Mouse (Mus musculus) ES-E14 (cell line): Measurements from ENCODE around the gene Psd.

Source experiments
- CHD2 ChIP-seq: IDR thresholded peaks from 2 replicates; pipeline ENCODE4 v1.6.1; 2014; ENCODE audit warnings: mild to moderate bottlenecking, low read depth, low read length, inconsistent platforms
- HCFC1 ChIP-seq: IDR thresholded peaks from 2 replicates; pipeline ENCODE4 v1.6.1; 2012; ENCODE audit warnings: low read length, inconsistent platforms, borderline replicate concordance; ENCODE audit not compliant: insufficient read depth
- MAFK ChIP-seq: IDR thresholded peaks from 2 replicates; pipeline ENCODE4 v1.6.1; 2014; ENCODE audit warnings: mild to moderate bottlenecking, low read depth, low read length, inconsistent platforms; ENCODE audit not compliant: insufficient read depth
- ZNF384 ChIP-seq: IDR thresholded peaks from 2 replicates; pipeline ENCODE4 v1.6.1; 2012; ENCODE audit warnings: low read depth, low read length, inconsistent platforms

GRCm38 (mm10) chr19:46286047-46286446 lies 40.9 kb downstream of the Psd start:
- no peak for TF ChIP-seq CHD2
- no peak for TF ChIP-seq MAFK
- no peak for TF ChIP-seq ZNF384
- TF ChIP-seq HCFC1 = no peak
